Mouse (Mus musculus) ES-E14 (cell line): ENCODE measurements around the gene Fam111a.

ENCODE experiments used
- HCFC1 ChIP-seq: IDR thresholded peaks from 2 replicates; pipeline ENCODE4 v1.6.1; 2012; ENCODE audit warnings: low read length, inconsistent platforms, borderline replicate concordance; ENCODE audit not compliant: insufficient read depth
- MAFK ChIP-seq: IDR thresholded peaks from 2 replicates; pipeline ENCODE4 v1.6.1; 2014; ENCODE audit warnings: mild to moderate bottlenecking, low read depth, low read length, inconsistent platforms; ENCODE audit not compliant: insufficient read depth

GRCm38 (mm10) chr19:12595530-12596289 lies 50.2 kb downstream of the Fam111a start:
- TF ChIP-seq HCFC1 (no peak), MAFK (no peak)
